Mouse (Mus musculus) forebrain, embryonic 10.5 days (tissue): ENCODE data around the gene Hspb11. TPM values are rescaled to one million over a fixed set of nuclear protein-coding genes. Genes with fewer than 3 reads are reported as not detected.

ENCODE experiments used
- DNase-seq: peaks from one replicate; pipeline ENCODE4 v3.0.0-alpha.2; 2017; ENCODE audit warnings: low spot score; ENCODE audit errors: extremely low spot score
- H3K27ac ChIP-seq: fragments of 300-500 bp; sonication (generic); 2 replicates; pipeline ENCODE4 v1.5.1; 2016; ENCODE audit warnings: mild to moderate bottlenecking
- H3K27me3 ChIP-seq: fragments of 300-500 bp; sonication (generic); 2 replicates; pipeline ENCODE4 v1.6.1; 2016; ENCODE audit warnings: mild to moderate bottlenecking; ENCODE audit not compliant: poor library complexity, severe bottlenecking
- H3K36me3 ChIP-seq: fragments of 300-500 bp; sonication (generic); replicated peaks from 2 replicates; pipeline ENCODE4 v1.6.1; 2016; ENCODE audit warnings: mild to moderate bottlenecking, moderate library complexity
- H3K4me1 ChIP-seq: fragments of 300-500 bp; sonication (generic); 2 replicates; pipeline ENCODE4 v1.6.1; 2016
- H3K4me3 ChIP-seq: fragments of 300-500 bp; sonication (generic); 2 replicates; pipeline ENCODE4 v1.5.1; 2016; ENCODE audit warnings: mild to moderate bottlenecking, moderate library complexity
- H3K9me3 ChIP-seq: fragments of 300-500 bp; sonication (generic); 2 replicates; pipeline ENCODE4 v1.6.1; 2016; ENCODE audit warnings: mild to moderate bottlenecking, moderate library complexity
- WGBS: fragments of 180-500 bp; shearing (Covaris S2); methylation state at CpG from one replicate; pipeline ENCODE4 v1.1.7; 2016; 5-methylcytosine and 5-hydroxymethylcytosine counted together
- polyA plus RNA-seq: library from polyadenylated mRNA; unstranded; fragments of >200 nt; fragmentation: Nextera tagmentation; extraction: Ambion mirVana; gene quantifications from 2 replicates; pipeline ENCODE4 v1.2.1, GENCODE M21; 2016

Hspb11 gene
- polyA plus RNA-seq, 1 experiment from 2014 or later = 23.2 TPM

DNA sequence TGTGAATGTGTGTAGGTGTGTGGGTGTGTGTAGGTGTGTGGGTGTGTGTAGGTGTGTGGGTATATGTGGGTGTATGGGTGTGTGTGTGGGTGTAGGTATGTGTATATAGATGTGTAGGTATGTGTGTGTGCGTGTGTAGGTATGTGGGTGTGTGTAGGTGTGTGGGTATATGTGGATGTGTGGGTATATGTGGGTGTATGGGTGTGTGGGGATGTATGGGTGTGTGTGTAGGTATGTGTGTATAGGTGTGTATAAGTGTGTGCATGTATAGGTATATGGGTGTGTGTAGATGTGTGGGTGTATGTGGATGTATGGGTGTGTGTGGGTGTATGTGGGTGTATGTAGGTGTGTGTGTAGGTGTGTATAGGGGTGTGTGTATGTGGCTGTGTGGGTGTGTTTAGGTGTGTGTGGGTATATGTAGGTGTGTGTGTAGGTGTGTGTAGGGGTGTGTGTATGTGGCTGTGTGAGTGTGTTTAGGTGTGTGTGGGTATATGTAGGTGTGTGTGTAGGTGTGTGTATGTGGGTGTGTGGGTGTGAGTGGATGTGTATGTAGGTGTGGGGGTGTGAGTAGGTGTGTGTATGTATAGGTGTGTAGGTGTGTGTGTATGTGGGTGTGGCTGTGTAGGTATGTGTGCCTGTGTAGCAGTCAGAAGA, 47.6 kb downstream of the Hspb11 start:
- H3K27ac ChIP-seq = no peak overlapping the region
- WGBS = 95% methylated on average over 1 of the region's 1 CpGs

DNA sequence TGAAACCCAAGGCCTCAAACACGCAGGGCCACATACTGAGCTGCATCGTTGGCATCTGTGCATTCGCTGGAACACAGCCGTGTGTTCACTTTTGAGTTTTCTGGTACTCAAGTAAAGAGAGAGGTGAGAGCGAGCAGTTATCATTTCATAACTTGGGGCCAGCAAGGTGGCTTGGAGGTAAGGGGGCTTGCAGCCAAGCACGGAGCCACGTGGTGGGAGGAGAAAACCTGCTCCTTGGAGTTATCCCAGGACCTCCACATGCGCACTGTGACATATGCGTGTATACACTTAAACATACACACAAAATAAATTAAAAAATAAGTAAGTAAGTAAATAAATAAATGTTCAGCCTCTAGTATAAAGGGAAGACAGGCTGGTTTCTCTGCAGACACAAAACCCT, 48.8 kb downstream of the Hspb11 start:
- Histone ChIP-seq H3K4me1 (peaks cover 9% of the 10 kb centered on the region), H3K27me3 (peaks cover 8% of the 10 kb centered on the region; the same call in 1 of the 2 replicates), H3K36me3 (no peaks in the 10 kb centered on the region), H3K4me3 (no peak overlapping the region), H3K9me3 (no peaks in the 10 kb centered on the region), H3K27ac (no peak overlapping the region)
- WGBS = 91% methylated on average over 9 of the region's 9 CpGs
- no peak for DNase-seq

More for the DNA sequence above, 47.6 kb downstream of the Hspb11 start:
- H3K27me3 ChIP-seq = 0 out of 2 replicates have a peak, but pooled peaks cover 4% of the 10 kb centered on the region
- H3K36me3 ChIP-seq = no peaks in the 10 kb centered on the region
- H3K4me1 ChIP-seq = peaks cover 4% of the 10 kb centered on the region; the same call in 1 of the 2 replicates
- no peaks in the 10 kb centered on the region for H3K9me3 ChIP-seq
- H3K4me3 ChIP-seq = no peak overlapping the region
- DNase-seq = no peak

DNA sequence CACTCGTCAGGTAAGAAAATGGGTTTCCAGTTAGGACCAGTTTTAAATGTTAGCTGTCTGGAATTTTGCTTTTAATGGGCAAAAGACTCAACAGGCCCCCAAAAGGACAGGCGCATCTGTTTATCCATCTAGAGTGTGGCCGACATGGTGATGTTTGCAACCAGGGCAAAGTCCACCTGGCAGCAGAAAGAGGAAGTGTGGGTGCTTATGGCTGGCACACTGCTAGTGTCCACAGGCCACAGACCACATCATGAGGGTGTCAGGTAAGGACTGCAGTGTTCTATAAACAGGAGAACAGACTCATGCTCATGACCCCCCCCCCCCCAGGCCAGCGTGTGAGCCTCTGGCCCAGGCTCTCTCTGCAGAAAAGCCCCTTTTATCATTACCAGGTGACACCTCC, 49.4 kb downstream of the Hspb11 start:
- Histone ChIP-seq H3K9me3 (no peaks in the 10 kb centered on the region), H3K27me3 (peaks cover 8% of the 10 kb centered on the region; the same call in 1 of the 2 replicates), H3K4me3 (no peak overlapping the region), H3K36me3 (no peaks in the 10 kb centered on the region), H3K4me1 (peaks cover 9% of the 10 kb centered on the region), H3K27ac (no peak overlapping the region)
- 81% methylated on average over 4 of the region's 4 CpGs for WGBS
- no peak for DNase-seq

DNA sequence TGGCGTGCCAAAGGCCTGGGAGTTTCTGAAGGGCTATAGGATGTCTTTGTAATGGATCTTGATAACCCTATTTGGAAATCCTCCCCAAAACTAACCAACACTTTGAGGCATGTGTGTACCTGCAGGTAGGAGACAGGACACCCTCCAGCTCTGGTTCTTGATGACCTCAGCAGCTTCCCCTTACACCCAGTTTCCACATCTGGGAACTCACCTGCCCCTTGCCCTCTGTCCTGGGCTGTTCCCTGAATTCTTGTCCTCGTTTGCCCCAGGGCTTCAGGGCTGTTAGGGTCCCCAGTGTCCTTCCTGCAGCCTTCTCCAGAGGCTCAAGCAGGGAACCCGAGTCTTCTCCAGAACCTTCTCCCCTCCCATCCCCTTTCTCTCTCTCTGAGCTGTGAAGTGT, 50.1 kb downstream of the Hspb11 start:
- Histone ChIP-seq H3K4me1 (peaks cover 9% of the 10 kb centered on the region), H3K36me3 (no peaks in the 10 kb centered on the region), H3K27me3 (peaks cover 8% of the 10 kb centered on the region; the same call in 1 of the 2 replicates), H3K9me3 (no peaks in the 10 kb centered on the region), H3K4me3 (no peak overlapping the region), H3K27ac (no peak overlapping the region)
- 60% methylated on average over 3 of the region's 3 CpGs for WGBS
- DNase-seq = no peak

DNA sequence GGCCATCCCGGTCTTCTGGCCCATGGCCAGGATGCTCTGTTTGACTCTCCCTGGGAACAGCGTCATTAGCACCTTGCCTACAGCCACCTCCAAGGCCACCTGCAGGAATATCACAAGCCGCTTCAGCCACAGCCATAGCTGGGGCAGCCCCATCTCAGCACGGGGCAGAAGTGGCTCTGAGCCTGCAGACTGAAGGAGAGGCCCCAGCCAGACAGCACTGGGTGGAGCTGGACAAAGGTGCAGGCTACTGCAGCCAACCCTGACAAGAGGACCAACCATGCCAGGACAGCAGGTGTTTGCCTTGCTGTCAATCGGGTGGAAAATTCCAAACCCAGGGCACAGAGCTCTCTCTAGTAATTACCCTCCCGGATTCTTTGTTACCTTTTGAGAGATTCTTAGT, 53.6 kb downstream of the Hspb11 start, which contains the start of gene Dio1:
Gene Dio1, minus strand, starts transcription at position 204 of the 400 bp plus-strand sequence.
- 78% methylated on average over 6 of the region's 6 CpGs for WGBS
- no peaks in the 10 kb centered on the region for H3K9me3 ChIP-seq
- H3K27ac ChIP-seq = peak within 1 kb of the TSS; percentile 26; the same call in 1 of the 2 replicates
- no peaks in the 10 kb centered on the region for H3K36me3 ChIP-seq
- H3K4me3 ChIP-seq = no peak within 1 kb of the TSS
- peaks cover 8% of the 10 kb centered on the region; the same call in 1 of the 2 replicates for H3K27me3 ChIP-seq
- peaks cover 9% of the 10 kb centered on the region for H3K4me1 ChIP-seq
- no peak for DNase-seq

DNA sequence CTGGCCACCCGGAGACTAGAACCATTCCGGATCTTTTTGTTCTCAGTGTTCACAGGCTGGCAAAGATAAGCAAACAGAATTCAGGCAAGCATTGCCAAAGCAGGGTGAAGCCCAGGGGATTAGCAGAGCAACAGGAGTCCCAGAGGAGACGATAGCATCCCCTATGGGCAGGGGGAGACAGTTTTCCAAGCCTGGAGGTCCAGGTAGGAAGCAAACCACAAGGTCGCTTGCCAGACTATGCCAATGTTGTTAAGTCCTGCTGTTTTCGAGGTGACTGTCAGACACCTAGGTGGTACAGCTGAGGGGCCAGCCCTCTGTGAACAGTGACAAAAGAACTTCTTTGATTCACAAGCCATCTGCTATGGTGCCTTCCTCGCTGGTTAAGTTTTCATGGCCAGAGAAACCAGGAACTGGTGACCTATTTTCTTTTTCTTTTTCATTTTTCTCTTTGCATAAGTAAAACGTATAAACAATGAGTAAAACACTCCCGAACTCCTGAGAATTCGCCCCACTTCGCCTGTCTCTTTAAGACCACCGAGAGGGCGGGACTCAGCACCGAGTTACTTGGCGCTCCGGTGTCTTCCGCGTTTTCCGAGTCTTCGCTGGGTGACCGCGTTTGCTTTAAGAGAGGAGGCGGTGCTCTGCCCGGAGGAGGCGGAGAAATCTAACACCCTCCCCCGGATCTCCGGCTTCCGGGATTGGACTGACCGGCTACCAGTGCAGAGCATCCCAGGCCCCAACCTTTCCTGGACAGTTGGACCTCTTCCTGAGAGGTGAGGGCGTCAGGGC, 60.5 kb downstream of the Hspb11 start, which contains the start of gene Yipf1:
Gene Yipf1, plus strand, starts transcription at position 674 of the 789 bp plus-strand sequence.
- Histone ChIP-seq H3K36me3 (peaks cover 15% of the 10 kb centered on the region), H3K4me1 (peaks cover 24% of the 10 kb centered on the region), H3K9me3 (no peaks in the 10 kb centered on the region), H3K4me3 (peak within 1 kb of the TSS; percentile 72), H3K27me3 (no peaks in the 10 kb centered on the region), H3K27ac (peak within 1 kb of the TSS; percentile 78)
- DNase-seq = peak; percentile 89
- under 1% methylated on average over 29 of the region's 29 CpGs for WGBS

DNA sequence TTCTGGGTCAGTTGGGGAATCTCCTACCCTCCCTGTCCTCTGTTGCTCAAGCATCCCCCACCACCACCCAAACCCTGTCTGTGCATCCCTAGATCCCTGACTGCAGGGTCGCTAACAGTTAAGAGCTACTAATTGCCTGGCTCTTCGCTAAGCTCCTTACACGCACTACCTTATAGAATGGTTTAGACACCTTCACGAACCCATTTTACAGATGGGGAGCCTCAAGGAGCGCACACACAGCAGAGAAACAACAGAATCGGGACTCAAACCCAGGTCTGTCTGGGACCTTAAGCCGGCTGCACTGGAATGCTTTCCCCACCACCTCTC, 61.0 kb downstream of the Hspb11 start:
- H3K27ac ChIP-seq = peak overlapping the region; percentile 78
- 9% methylated on average over 7 of the region's 7 CpGs for WGBS
- no peak for DNase-seq
- H3K9me3 ChIP-seq = no peaks in the 10 kb centered on the region
- no peaks in the 10 kb centered on the region for H3K27me3 ChIP-seq
- H3K4me3 ChIP-seq = peak overlapping the region; percentile 72
- peaks cover 24% of the 10 kb centered on the region for H3K4me1 ChIP-seq
- peaks cover 20% of the 10 kb centered on the region for H3K36me3 ChIP-seq

DNA sequence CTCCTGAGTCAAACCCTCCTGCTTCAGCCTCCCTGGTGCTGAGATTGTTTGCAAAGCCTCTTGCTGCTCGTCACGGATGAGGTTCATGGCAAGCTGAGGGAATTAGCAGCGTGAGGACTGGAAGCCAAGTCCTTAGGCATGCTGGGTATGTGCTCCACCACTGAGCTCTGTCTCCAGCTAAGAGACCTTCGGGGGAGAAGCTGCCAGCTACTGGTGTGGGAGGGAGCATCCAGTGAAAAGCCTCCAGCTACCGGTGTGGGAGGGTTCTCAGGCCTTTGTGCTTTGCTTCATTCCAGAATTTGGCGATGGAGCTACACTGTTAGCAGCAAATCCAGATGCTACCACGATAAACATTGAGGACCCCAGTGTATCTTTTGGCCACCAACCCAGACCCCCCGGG, 65.3 kb downstream of the Hspb11 start:
- H3K27ac ChIP-seq = no peak overlapping the region
- DNase-seq = no peak
- 81% methylated on average over 8 of the region's 8 CpGs for WGBS
- no peak overlapping the region for H3K4me3 ChIP-seq
- H3K27me3 ChIP-seq = no peaks in the 10 kb centered on the region
- peaks cover 15% of the 10 kb centered on the region for H3K4me1 ChIP-seq
- no peaks in the 10 kb centered on the region for H3K9me3 ChIP-seq
- peaks cover 54% of the 10 kb centered on the region for H3K36me3 ChIP-seq

DNA sequence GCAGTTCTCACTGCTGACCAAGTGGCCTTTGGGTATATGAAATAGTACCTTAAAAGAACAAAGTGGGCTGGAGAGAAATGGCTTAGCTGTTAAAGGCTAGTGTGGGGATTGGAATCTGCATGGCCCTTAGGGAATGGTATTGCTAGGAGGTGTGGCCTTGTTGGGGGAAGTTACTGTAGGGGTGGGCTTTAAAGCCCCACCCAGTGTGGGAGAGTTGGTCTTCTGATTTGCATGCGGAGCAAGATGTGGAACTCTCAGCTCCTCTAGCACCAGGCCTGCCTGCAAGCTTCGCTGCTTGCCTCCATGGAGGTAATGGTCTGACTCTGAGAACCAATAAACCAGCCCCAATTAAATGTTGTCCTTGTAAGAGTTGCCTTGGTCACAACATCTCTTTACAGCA, 67.6 kb downstream of the Hspb11 start:
- Histone ChIP-seq H3K4me3 (no peak overlapping the region), H3K4me1 (no peaks in the 10 kb centered on the region), H3K36me3 (peaks cover 60% of the 10 kb centered on the region), H3K9me3 (no peaks in the 10 kb centered on the region), H3K27ac (no peak overlapping the region), H3K27me3 (no peaks in the 10 kb centered on the region)
- no peak for DNase-seq
- WGBS = 93% methylated on average over 2 of the region's 2 CpGs

DNA sequence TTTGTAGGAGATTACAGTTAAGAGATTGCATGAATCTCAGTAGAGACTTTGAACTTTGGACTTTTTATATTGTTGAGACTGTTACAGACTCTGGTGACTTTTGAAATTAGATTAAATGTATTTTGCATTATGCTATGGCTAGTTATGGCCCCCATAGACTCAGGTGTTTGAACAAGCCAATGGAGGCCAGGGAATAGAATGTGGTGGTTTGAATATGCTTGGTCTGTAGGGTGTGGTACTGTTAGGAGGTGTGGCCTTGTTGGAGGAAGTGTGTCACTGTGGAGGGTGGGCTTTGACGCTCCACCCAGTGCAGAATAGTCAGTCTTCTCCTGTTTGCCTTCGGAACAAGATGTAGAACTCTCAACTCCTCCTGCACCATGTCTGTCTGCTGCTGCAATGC, 69.7 kb downstream of the Hspb11 start:
- H3K4me3 ChIP-seq = no peak overlapping the region
- DNase-seq = no peak
- peaks cover 59% of the 10 kb centered on the region for H3K36me3 ChIP-seq
- H3K27me3 ChIP-seq = no peaks in the 10 kb centered on the region
- H3K27ac ChIP-seq = no peak overlapping the region
- no peaks in the 10 kb centered on the region for H3K4me1 ChIP-seq
- H3K9me3 ChIP-seq = no peaks in the 10 kb centered on the region
- WGBS = 93% methylated on average over 2 of the region's 2 CpGs

DNA sequence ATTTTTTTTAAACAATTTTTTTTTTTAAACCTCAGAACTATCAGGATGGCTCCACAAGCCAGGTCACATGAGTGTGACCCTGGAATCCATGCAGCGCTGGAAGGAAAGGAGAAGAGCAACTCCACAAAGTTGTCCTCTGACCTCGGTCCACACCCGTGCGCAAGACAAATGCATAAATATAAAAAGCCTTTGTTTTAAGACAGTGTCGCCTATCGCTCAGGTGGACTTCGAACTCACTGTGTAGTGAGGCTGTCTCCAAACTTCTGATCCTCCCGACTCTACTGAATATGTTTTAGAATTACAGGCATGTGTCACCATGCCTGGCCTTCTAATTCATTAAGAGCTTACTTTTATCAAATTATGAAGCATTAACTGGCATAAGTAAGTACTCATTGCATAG, 75.1 kb downstream of the Hspb11 start:
- DNase-seq = no peak
- Histone ChIP-seq H3K4me3 (no peak overlapping the region), H3K27ac (no peak overlapping the region), H3K4me1 (no peaks in the 10 kb centered on the region), H3K27me3 (no peaks in the 10 kb centered on the region), H3K36me3 (peaks cover 15% of the 10 kb centered on the region), H3K9me3 (0 out of 2 replicates have a peak, but pooled peaks cover 1% of the 10 kb centered on the region)
- WGBS = 96% methylated on average over 8 of the region's 8 CpGs
